Mouse (Mus musculus) heart, embryonic 13.5 days (tissue): Measurements from ENCODE around the gene Prr22. TPM values are rescaled to one million over a fixed set of nuclear protein-coding genes. Genes with fewer than 3 reads are reported as not detected.

Experiments
- ATAC-seq: fragments of 200-750 bp; cut with Nextera tagmentation; 2 replicates; pipeline ENCODE4 v1.8.0; 2017; ENCODE audit warnings: moderate TSS enrichment; ENCODE audit not compliant: insufficient number of reproducible peaks, low FRiP score, low TSS enrichment; ENCODE audit errors: extremely low read depth
- H3K27ac ChIP-seq: fragments of 300-500 bp; sonication (generic); replicated peaks from 2 replicates; pipeline ENCODE4 v1.5.1; 2015; ENCODE audit warnings: moderate library complexity, mild to moderate bottlenecking, inconsistent platforms
- H3K27me3 ChIP-seq: fragments of 300-500 bp; sonication (generic); replicated peaks from 2 replicates; pipeline ENCODE4 v1.6.1; 2015; ENCODE audit warnings: mild to moderate bottlenecking, inconsistent platforms
- H3K36me3 ChIP-seq: fragments of 300-500 bp; sonication (generic); 2 replicates; pipeline ENCODE4 v1.6.1; 2015; ENCODE audit warnings: mild to moderate bottlenecking, inconsistent platforms
- H3K4me1 ChIP-seq: fragments of 300-500 bp; sonication (generic); 2 replicates; pipeline ENCODE4 v1.6.1; 2015; ENCODE audit warnings: inconsistent platforms
- H3K4me2 ChIP-seq: fragments of 300-500 bp; sonication (generic); 2 replicates; pipeline ENCODE4 v1.6.1; 2015; ENCODE audit warnings: inconsistent platforms, mild to moderate bottlenecking, moderate library complexity
- H3K4me3 ChIP-seq: fragments of 300-500 bp; sonication (generic); 2 replicates; pipeline ENCODE4 v1.5.1; 2015; ENCODE audit warnings: moderate library complexity, mild to moderate bottlenecking, inconsistent platforms
- H3K9ac ChIP-seq: fragments of 300-500 bp; sonication (generic); 2 replicates; pipeline ENCODE4 v1.6.1; 2015; ENCODE audit warnings: inconsistent platforms, mild to moderate bottlenecking, moderate library complexity
- H3K9me3 ChIP-seq: fragments of 300-500 bp; sonication (generic); 2 replicates; pipeline ENCODE4 v1.6.1; 2016; ENCODE audit warnings: inconsistent platforms
- WGBS: fragments of 180-500 bp; shearing (Covaris S2); methylation state at CpG from one replicate; pipeline ENCODE4 v1.1.7; 2015; ENCODE audit warnings: mixed read lengths; 5-methylcytosine and 5-hydroxymethylcytosine counted together
- polyA plus RNA-seq: library from polyadenylated mRNA; unstranded; fragments of >200 nt; fragmentation: Nextera tagmentation; extraction: Ambion mirVana; gene quantifications from 2 replicates; pipeline ENCODE4 v1.2.1, GENCODE M21; 2015

Gene Prr22
- polyA plus RNA-seq, 1 experiment from 2014 or later = 0.78 TPM

DNA sequence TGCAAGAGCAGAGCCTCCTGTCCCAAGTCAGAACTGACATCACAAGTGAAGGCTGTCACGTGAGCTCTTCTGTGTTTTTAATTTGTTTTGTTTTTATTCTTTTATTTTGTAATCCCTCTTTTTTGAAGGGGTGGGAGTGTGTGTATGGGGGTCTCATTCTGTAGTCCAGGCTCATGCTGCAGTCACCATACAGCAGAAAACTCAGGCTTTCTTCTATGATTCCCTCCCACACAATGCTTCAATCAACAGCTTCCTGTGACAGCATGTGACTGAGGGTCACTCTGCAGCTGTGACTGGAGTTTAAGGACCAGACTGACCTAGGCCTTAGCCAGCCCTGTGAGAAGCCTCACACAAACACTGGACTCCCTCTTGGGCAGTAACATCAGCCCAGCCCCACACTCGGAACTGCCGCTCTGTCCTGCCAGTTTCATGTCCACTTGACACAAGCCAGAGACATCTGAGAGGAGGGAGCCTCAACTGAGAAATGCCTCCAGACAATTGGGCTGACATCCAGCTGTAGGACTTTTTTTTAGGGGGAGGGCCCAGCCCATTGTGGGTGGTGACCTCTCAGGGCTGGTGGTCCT, 8.8 kb downstream of the Prr22 start:
- Histone ChIP-seq H3K4me1 (peaks cover 35% of the 10 kb centered on the region), H3K4me3 (no peak overlapping the region), H3K4me2 (no peak overlapping the region), H3K9me3 (no peaks in the 10 kb centered on the region), H3K27me3 (no peaks in the 10 kb centered on the region), H3K9ac (peak overlapping the region; percentile 57), H3K27ac (peak overlapping the region; percentile 80), H3K36me3 (peaks cover 23% of the 10 kb centered on the region)
- 38% methylated on average over 3 of the region's 3 CpGs for WGBS
- ATAC-seq = peak; percentile 20

DNA sequence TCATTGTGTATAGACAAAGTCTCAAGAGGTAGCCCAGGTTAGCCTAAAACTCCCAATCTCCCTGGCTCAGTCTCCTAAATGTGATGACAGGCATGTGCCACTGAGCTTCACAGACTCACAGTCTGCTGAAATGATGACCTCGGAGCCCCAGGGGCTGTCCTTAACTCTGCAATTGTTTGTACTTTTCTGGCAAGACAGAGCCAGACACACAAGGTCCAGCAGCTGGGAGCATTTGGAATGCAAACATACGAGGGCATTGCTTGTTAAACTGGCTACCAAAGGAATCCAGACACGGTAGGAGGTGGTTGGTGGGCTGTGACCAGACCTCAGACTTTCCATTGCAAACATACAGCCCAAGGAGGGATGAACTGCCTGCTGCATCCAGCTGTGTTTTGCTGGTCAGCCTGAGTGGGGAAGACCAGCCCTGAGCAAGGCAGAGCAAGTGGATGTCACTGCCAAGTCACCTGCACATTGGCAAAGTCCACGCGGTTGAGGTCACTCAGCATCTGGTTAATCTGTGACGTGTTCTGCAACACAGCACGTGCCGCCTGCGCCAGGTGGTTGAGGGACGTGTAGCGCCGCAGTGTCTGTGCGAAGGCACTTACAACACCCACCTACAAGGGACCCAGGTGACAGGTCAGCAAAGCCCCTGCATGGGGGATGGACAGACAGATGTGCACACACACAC, 10.4 kb downstream of the Prr22 start:
- H3K9ac ChIP-seq = 0 out of 2 replicates have a peak overlapping the region, but pooled peaks have one; percentile 3

DNA sequence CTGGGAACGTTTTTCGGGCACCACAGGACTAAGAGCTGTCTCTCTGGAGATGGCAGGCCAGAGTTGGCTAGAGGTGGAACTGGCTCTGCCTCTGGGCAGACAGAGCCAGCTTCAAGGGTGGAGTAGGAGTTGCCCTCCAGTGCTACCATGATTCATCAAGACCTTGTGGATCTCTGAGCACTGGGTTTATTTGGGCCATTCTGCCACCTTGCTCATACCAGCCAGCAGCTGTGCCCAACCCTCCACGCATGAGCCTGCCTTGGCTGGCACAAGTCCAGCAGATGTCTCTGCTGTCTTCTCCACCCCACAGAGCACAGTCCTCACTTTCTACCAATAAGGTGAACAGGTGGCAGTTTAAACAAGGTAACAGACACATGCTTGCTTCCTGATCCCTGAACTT, 18.8 kb downstream of the Prr22 start:
- no peak for ATAC-seq
- no peaks in the 10 kb centered on the region for H3K9me3 ChIP-seq
- no peaks in the 10 kb centered on the region for H3K27me3 ChIP-seq
- H3K9ac ChIP-seq = no peak overlapping the region; the same call in 1 of the 2 replicates
- H3K4me1 ChIP-seq = peaks cover 18% of the 10 kb centered on the region
- H3K27ac ChIP-seq = no peak overlapping the region
- no peak overlapping the region for H3K4me3 ChIP-seq
- H3K36me3 ChIP-seq = peaks cover 7% of the 10 kb centered on the region
- no peak overlapping the region for H3K4me2 ChIP-seq
- 61% methylated on average over 3 of the region's 3 CpGs for WGBS

More for the DNA sequence above, 10.4 kb downstream of the Prr22 start:
- 76% methylated on average over 13 of the region's 13 CpGs for WGBS
- H3K36me3 ChIP-seq = peaks cover 25% of the 10 kb centered on the region
- no peak overlapping the region for H3K4me2 ChIP-seq
- peak overlapping the region; percentile 80 for H3K27ac ChIP-seq
- H3K27me3 ChIP-seq = no peaks in the 10 kb centered on the region
- H3K4me3 ChIP-seq = no peak overlapping the region
- peaks cover 25% of the 10 kb centered on the region for H3K4me1 ChIP-seq
- no peak for ATAC-seq
- no peaks in the 10 kb centered on the region for H3K9me3 ChIP-seq

DNA sequence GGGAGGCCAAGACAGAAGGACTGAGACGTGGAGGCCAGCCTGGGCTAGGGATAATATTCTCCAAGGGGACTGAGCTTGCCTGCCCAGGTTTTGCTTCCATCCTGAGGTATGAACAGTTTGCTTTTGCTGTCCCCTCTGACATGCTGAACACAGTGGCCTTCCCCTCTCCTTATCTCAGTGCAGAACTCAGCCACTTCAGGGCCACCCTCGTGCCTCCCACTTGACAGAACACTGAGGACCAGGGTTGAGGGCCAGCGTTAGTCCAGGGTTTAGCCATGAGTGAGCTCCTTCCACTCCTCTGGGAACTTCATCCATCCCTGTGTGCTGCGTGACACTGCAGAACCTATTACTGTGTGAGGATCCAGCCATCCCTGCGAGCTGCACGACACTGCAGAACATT, 19.2 kb downstream of the Prr22 start:
- H3K27ac ChIP-seq = no peak overlapping the region
- 60% methylated on average over 6 of the region's 6 CpGs for WGBS
- H3K36me3 ChIP-seq = peaks cover 5% of the 10 kb centered on the region; the same call in 1 of the 2 replicates
- H3K9ac ChIP-seq = no peak overlapping the region
- no peaks in the 10 kb centered on the region for H3K27me3 ChIP-seq
- H3K9me3 ChIP-seq = no peaks in the 10 kb centered on the region
- no peak for ATAC-seq
- H3K4me3 ChIP-seq = no peak overlapping the region
- peaks cover 18% of the 10 kb centered on the region for H3K4me1 ChIP-seq
- no peak overlapping the region for H3K4me2 ChIP-seq

DNA sequence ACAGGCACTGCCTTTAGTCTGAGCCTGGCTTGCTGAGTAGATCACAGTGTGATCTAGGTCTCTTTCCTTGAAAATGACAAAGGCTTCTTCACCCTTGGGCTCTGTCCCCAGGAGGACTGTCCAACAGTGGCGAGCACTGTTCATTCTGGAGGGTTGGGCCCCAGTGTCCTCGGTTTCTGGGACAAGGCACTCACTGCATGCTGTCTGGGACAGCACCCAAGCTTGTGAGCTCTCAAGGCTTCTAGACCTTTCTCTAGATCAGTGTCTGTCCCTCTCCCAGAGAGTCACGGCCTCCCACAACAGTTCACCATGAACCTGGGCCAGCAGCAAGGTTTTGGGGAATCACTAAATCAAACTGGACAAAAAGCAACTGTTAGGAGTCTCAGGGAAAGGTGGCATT, 22.5 kb downstream of the Prr22 start:
- Histone ChIP-seq H3K9me3 (no peaks in the 10 kb centered on the region), H3K27ac (no peak overlapping the region), H3K4me1 (peaks cover 18% of the 10 kb centered on the region), H3K36me3 (peaks cover 2% of the 10 kb centered on the region; the same call in 1 of the 2 replicates), H3K27me3 (no peaks in the 10 kb centered on the region), H3K4me2 (no peak overlapping the region), H3K4me3 (no peak overlapping the region), H3K9ac (no peak overlapping the region)
- ATAC-seq = no peak
- 76% methylated on average over 3 of the region's 3 CpGs for WGBS

DNA sequence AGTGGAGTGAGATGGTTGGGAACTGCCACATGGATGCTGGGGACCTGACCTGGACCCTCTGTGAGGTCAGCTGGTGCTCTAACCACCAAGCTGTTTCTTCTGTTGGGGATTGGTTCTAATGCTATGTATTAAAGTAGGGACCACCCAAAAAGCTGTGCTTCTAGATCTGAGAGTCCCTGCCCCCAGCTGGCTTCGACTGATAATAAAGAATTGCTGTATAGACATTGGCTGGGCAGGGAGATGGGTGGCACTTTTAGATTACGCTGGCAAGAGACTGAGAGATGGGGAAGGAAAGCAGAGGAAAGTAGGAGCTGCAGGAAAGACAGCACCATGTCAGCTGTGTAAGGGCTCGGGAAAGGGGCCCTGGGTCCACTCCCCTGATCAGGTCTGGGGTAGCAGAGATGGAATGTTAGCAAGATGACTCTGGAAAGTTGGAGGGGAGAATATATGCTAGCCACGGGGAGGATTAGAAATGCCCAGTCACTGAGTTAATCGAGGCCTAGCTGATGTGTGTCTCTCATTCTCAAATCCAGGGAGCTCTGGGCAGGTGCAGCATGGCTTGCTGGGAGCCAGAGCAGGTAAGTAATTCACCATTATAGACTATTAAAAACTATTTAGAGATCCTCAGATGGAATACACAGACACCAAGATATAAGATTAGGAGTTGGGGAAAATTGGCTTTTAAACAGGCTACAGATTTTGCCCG, 23.7 kb downstream of the Prr22 start:
- no peak overlapping the region for H3K4me3 ChIP-seq
- H3K9ac ChIP-seq = no peak overlapping the region
- WGBS = 63% methylated on average over 6 of the region's 6 CpGs
- no peak overlapping the region for H3K4me2 ChIP-seq
- no peaks in the 10 kb centered on the region for H3K27me3 ChIP-seq
- peaks cover 2% of the 10 kb centered on the region; the same call in 1 of the 2 replicates for H3K36me3 ChIP-seq
- H3K4me1 ChIP-seq = peaks cover 10% of the 10 kb centered on the region
- no peaks in the 10 kb centered on the region for H3K9me3 ChIP-seq
- no peak overlapping the region for H3K27ac ChIP-seq
- no peak for ATAC-seq

DNA sequence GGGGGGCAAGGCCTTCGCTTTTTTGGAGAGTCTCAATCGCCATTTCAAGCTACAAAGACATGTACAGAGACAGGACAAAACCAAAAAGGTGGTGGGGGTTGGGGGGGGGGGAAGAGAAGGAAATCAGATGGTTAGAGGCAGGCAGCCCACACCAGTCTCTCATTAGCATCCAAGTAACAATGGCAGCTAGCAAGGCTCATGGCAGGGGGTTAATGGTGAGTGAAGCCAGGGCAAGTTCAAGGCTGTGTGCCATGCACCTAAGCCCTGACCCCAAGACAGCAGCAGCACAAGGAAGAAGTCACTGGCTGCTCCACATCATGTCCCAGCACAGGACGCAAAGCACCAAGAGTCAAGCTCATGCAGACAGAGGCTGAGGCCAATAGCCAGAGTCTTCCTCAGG, 29.2 kb downstream of the Prr22 start:
- no peak overlapping the region for H3K4me2 ChIP-seq
- no peak overlapping the region for H3K9ac ChIP-seq

DNA sequence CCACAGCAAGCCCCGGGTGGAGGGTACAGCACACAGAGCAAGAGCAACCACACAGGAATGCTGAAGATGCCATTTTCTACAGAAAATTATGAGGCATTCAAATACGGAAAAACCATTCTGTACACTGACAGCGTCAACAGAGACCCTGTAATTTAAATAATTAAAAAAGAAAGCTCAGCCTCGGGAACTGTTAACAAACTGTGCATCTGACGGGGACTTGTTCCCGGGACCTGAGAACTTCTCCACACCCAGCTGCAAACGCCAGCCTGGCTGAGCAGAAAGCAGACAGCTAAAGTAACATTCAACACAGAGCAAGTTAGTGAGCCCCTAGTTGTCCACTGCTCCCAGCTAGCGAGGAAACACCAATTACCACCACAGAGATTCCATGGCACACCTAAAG, 32.0 kb downstream of the Prr22 start:
- H3K4me3 ChIP-seq = no peak overlapping the region
- no peak for ATAC-seq
- 77% methylated on average over 8 of the region's 8 CpGs for WGBS
- H3K9me3 ChIP-seq = no peaks in the 10 kb centered on the region
- H3K27me3 ChIP-seq = peaks cover under 1% of the 10 kb centered on the region; the same call in 1 of the 2 replicates
- H3K36me3 ChIP-seq = peaks cover 6% of the 10 kb centered on the region
- H3K27ac ChIP-seq = no peak overlapping the region
- no peak overlapping the region for H3K9ac ChIP-seq
- no peak overlapping the region for H3K4me2 ChIP-seq
- H3K4me1 ChIP-seq = no peaks in the 10 kb centered on the region

More for the DNA sequence above, 29.2 kb downstream of the Prr22 start:
- H3K4me3 ChIP-seq = no peak overlapping the region
- WGBS = 87% methylated on average over 3 of the region's 3 CpGs
- peaks cover 6% of the 10 kb centered on the region for H3K36me3 ChIP-seq
- H3K27me3 ChIP-seq = no peaks in the 10 kb centered on the region
- no peaks in the 10 kb centered on the region for H3K9me3 ChIP-seq
- no peaks in the 10 kb centered on the region for H3K4me1 ChIP-seq
- no peak overlapping the region for H3K27ac ChIP-seq
- no peak for ATAC-seq

DNA sequence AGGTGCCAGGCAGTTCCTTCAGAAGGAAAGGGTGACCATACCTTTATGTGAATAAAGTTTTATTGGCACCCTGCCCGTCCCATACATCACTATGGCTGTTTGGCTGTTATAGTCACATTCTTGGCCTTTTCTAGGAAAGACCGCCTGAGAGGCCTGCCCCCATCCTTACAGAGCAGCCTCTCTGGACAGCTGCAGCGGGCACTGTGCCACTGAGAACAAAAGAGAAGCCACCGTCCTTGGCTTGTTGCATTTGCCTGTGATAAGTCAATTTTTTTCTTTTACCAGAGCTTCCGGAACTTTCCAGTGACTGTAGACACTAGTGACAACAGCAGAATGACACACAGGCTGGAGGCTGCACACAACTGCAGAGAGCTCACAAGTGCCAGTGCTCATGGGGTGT, 34.9 kb downstream of the Prr22 start:
- H3K36me3 ChIP-seq = peaks cover 6% of the 10 kb centered on the region
- 73% methylated on average over 5 of the region's 5 CpGs for WGBS
- 0 out of 2 replicates have a peak overlapping the region, but pooled peaks have one; percentile 14 for H3K9ac ChIP-seq

DNA sequence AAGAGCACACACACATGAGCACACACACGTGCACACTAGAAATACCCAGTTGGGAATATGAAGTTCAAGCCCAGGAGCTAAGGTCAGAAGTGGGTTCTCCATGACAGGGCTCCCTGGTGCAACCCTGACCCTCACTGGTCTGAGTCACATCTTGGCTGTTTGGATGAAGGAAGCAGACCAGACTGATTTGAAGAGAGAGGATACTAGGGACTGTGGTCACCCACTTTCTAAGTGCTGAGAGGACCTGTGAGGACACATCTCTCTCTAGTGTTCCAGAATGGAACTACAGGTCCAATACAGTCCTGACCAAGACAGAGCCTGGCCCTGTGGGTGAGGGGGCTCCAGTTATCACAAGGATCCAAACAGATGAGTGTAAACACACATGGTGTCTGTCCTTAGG, 35.7 kb downstream of the Prr22 start:
- Histone ChIP-seq H3K4me2 (no peak overlapping the region), H3K9ac (no peak overlapping the region), H3K27ac (no peak overlapping the region), H3K27me3 (peaks cover 8% of the 10 kb centered on the region; the same call in 1 of the 2 replicates), H3K4me3 (no peak overlapping the region), H3K9me3 (no peaks in the 10 kb centered on the region), H3K36me3 (peaks cover 6% of the 10 kb centered on the region), H3K4me1 (peaks cover 20% of the 10 kb centered on the region)
- ATAC-seq = no peak
- 89% methylated on average over 1 of the region's 1 CpGs for WGBS

More for the DNA sequence above, 34.9 kb downstream of the Prr22 start:
- peaks cover 12% of the 10 kb centered on the region for H3K4me1 ChIP-seq
- H3K27ac ChIP-seq = no peak overlapping the region
- no peak for ATAC-seq
- H3K4me2 ChIP-seq = no peak overlapping the region
- peaks cover 8% of the 10 kb centered on the region; the same call in 1 of the 2 replicates for H3K27me3 ChIP-seq
- H3K9me3 ChIP-seq = no peaks in the 10 kb centered on the region
- H3K4me3 ChIP-seq = no peak overlapping the region

DNA sequence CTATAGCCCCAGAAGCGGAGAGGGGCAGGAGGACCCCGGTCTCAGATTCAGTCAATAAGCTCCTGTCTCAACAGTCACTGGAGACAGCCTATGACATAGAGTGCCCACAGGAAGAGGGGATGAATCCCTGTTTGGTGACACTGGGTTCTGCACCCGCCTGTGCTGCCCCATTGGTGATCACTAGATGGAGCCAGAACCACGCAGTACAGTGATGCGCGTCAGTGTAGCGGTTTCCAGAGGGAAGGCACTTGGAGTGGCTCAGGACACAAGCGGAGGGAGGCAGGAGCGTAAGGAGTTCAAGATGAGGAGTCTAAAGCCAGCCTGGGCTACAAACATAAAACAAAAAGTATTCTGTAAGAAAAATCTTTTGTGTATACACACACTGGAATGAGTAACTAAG, 38.5 kb downstream of the Prr22 start:
- Histone ChIP-seq H3K9ac (no peak overlapping the region), H3K4me2 (no peak overlapping the region), H3K4me1 (peaks cover 32% of the 10 kb centered on the region), H3K27ac (no peak overlapping the region), H3K36me3 (peaks cover under 1% of the 10 kb centered on the region; the same call in 1 of the 2 replicates), H3K27me3 (peaks cover 8% of the 10 kb centered on the region; the same call in 1 of the 2 replicates), H3K4me3 (no peak overlapping the region), H3K9me3 (no peaks in the 10 kb centered on the region)
- WGBS = 9% methylated on average over 9 of the region's 9 CpGs
- no peak for ATAC-seq
